Mouse (Mus musculus) intestine, postnatal 0 days (tissue): Measurements from ENCODE around the gene Lemd1. TPM values are rescaled to one million over a fixed set of nuclear protein-coding genes. Genes with fewer than 3 reads are reported as not detected.

Source experiments
- ATAC-seq: fragments of 200-750 bp; cut with Nextera tagmentation; 2 replicates; pipeline ENCODE4 v1.8.0; 2017; ENCODE audit warnings: mild to moderate bottlenecking, moderate TSS enrichment, moderate library complexity
- H3K27ac ChIP-seq: fragments of 300-500 bp; sonication (generic); 2 replicates; pipeline ENCODE4 v1.5.1; 2014; ENCODE audit warnings: mild to moderate bottlenecking, low read depth, low read length, moderate library complexity
- H3K27me3 ChIP-seq: fragments of 300-500 bp; sonication (generic); replicated peaks from 2 replicates; pipeline ENCODE4 v1.6.1; 2014; ENCODE audit warnings: low read length, mixed read lengths; ENCODE audit not compliant: control insufficient read depth, insufficient read depth
- H3K36me3 ChIP-seq: fragments of 300-500 bp; sonication (generic); 2 replicates; pipeline ENCODE4 v1.6.1; 2014; ENCODE audit warnings: mild to moderate bottlenecking, moderate library complexity; ENCODE audit not compliant: control insufficient read depth, insufficient read depth
- H3K4me1 ChIP-seq: fragments of 300-500 bp; sonication (generic); replicated peaks from 2 replicates; pipeline ENCODE4 v1.6.1; 2014; ENCODE audit warnings: antibody characterized with exemption, low read length, mixed read lengths; ENCODE audit not compliant: control insufficient read depth, insufficient read depth
- H3K4me2 ChIP-seq: fragments of 300-500 bp; sonication (generic); replicated peaks from 2 replicates; pipeline ENCODE4 v1.6.1; 2014; ENCODE audit warnings: low read depth, mild to moderate bottlenecking, moderate library complexity
- H3K4me3 ChIP-seq: fragments of 300-500 bp; sonication (generic); 2 replicates; pipeline ENCODE4 v1.5.1; 2014; ENCODE audit warnings: low read depth, low read length
- H3K9ac ChIP-seq: fragments of 300-500 bp; sonication (generic); 2 replicates; pipeline ENCODE4 v1.6.1; 2014; ENCODE audit warnings: mild to moderate bottlenecking, low read depth, low read length
- H3K9me3 ChIP-seq: fragments of 300-500 bp; sonication (generic); 2 replicates; pipeline ENCODE4 v1.6.1; 2016; ENCODE audit warnings: mixed run types; ENCODE audit not compliant: control insufficient read depth
- CTCF ChIP-seq: sonication (generic); IDR thresholded peaks from 2 replicates; pipeline ENCODE4 v1.5.1; 2016; ENCODE audit warnings: low read depth, mild to moderate bottlenecking, control low read depth, antibody characterized with exemption, moderate library complexity
- WGBS: fragments of 180-500 bp; shearing (Covaris S2); extraction: QIAGEN DNeasy Blood & Tissue Kit; methylation state at CpG from one replicate; pipeline ENCODE4 v1.1.7; 2014; 5-methylcytosine and 5-hydroxymethylcytosine counted together
- polyA plus RNA-seq: library from polyadenylated mRNA; unstranded; fragments of >200 nt; fragmentation: Nextera tagmentation; extraction: Ambion mirVana; gene quantifications from 2 replicates; pipeline ENCODE4 v1.2.1, GENCODE M21; 2015

Gene Lemd1
- polyA plus RNA-seq, 1 experiment from 2014 or later: 0.08 TPM

DNA sequence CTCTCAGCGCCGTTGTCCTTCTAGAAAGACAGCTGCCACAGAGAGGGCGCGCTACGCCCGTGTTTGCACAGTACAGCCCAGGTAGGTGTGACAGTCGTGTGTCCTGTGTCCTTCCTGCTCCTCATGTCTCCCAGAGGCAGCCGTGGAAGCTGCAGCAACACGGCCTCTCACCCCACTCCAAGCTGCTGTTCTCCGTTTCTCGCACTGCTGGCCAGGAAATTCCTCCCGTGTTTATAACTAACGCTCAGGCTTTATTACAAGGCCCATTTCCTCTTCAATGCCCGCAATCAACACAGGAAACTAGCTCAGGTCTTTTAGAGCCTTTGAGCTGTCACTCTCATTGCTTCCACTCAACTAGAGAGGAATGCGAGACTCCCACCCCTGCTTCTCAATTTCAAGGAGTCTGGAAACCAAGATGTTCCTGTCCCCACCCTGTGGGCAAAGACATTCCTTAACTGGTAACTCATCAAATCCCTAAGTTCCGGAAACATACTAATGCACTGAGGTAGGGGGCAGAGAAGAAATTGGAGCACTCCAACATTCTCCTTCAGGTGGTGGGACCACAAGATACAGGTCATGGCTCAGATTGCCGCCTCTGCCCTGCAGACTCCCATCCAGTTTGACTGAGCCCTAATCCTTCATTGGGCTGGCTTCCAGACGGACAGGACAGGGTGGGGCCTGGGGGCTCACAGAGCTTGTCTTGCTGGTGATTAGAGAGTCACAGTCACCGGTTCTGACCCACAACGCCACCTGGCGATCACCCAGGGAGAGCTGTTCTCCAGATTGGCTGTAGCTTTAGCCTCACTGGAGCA, 101.3 kb downstream of the Lemd1 start:
- Histone ChIP-seq H3K27ac (no peak overlapping the region), H3K9ac (no peak overlapping the region), H3K4me1 (0 out of 2 replicates have a peak, but pooled peaks cover 7% of the 10 kb centered on the region), H3K4me3 (no peak overlapping the region), H3K4me2 (peak overlapping the region; percentile 21; the same call in 1 of the 2 replicates), H3K27me3 (no peaks in the 10 kb centered on the region), H3K36me3 (no peaks in the 10 kb centered on the region), H3K9me3 (no peaks in the 10 kb centered on the region)
- WGBS: 31% methylated on average over 21 of the region's 21 CpGs
- 0 out of 2 replicates have a peak, but pooled peaks have one; percentile 37 for ATAC-seq
- peak; percentile 58 for TF ChIP-seq CTCF

DNA sequence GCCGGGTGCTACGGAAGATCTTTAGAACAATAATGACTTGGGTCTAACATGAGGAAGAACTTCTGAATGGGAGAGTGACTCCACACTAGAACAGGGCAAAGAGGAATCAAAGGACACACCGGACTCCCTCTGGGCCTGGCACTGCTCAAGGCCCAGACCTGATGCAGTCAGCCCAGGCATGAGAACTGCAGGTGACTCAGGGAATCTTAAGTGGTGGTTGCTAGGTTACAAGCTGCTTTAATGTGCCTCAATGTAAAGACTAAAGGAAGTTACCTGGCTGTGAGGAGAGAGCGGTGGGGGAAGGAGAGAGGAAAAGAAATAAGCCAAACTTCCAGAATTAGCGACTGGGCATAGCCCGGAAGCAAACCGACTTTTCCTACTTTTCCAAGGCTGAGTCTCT, 104.3 kb downstream of the Lemd1 start:
- 79% methylated on average over 7 of the region's 7 CpGs for whole genome bisulfite sequencing

DNA sequence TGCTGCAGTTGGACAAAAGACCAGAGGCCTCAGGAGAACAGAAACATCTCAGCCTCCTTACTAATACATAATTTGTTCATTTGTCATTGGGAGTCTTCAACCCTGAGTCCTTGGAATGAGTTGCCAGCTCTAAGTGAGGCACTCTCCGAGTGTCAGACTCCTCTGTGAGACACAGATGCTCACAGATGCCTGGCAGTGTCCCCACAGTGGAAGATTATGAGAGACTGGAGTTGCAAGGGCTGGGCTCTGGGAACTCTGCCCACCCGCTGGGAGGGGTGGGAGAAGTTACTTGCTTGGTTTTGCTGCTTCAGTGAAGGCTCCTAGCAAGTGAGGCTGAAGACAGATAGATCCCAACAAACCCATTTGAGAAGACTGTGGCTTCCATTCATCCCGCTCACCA, 104.8 kb downstream of the Lemd1 start:
- H3K9ac ChIP-seq: no peak overlapping the region
- no peak overlapping the region for H3K27ac ChIP-seq
- 71% methylated on average over 3 of the region's 3 CpGs for WGBS
- no peak for ATAC-seq
- H3K9me3 ChIP-seq: no peaks in the 10 kb centered on the region
- H3K27me3 ChIP-seq: peaks cover 18% of the 10 kb centered on the region
- H3K4me2 ChIP-seq: no peak overlapping the region
- H3K36me3 ChIP-seq: no peaks in the 10 kb centered on the region
- H3K4me1 ChIP-seq: 0 out of 2 replicates have a peak, but pooled peaks cover 7% of the 10 kb centered on the region
- no peak for TF ChIP-seq CTCF
- H3K4me3 ChIP-seq: no peak overlapping the region

More for the DNA sequence above, 104.3 kb downstream of the Lemd1 start:
- H3K36me3 ChIP-seq: no peaks in the 10 kb centered on the region
- no peak overlapping the region for H3K4me3 ChIP-seq
- 0 out of 2 replicates have a peak, but pooled peaks cover 7% of the 10 kb centered on the region for H3K4me1 ChIP-seq
- ATAC-seq: no peak
- no peak overlapping the region for H3K4me2 ChIP-seq
- no peaks in the 10 kb centered on the region for H3K9me3 ChIP-seq
- H3K27me3 ChIP-seq: peaks cover 18% of the 10 kb centered on the region
- no peak overlapping the region for H3K27ac ChIP-seq
- no peak for TF ChIP-seq CTCF
- H3K9ac ChIP-seq: no peak overlapping the region

DNA sequence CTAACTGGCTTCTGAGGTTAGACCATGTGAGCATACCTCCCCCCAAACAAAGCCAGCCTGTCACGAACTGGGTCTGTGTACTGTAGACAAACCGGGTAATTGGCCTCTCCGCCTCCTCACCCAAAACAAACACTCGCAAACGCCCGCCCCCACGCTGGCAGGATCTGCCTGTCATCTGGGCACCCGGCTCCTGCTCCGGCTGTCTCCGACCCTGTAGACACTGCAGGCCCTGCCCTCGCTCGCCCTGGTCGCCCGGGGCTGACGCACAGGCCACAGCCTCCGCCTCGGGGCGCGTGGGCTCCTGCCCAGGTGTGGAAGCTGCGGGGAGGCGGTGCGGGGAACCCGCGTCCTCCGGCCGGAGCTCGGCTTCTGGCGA, 107.2 kb downstream of the Lemd1 start, which contains the start of gene Klhdc8a:
Gene Klhdc8a (plus strand): TSS at position 202 of the 376 bp plus-strand sequence.
- peaks cover 18% of the 10 kb centered on the region for H3K27me3 ChIP-seq
- ATAC-seq: peak; percentile 61
- no peaks in the 10 kb centered on the region for H3K36me3 ChIP-seq
- TF ChIP-seq CTCF: no peak
- WGBS: under 1% methylated on average over 28 of the region's 28 CpGs
- peak within 1 kb of the TSS; percentile 95 for H3K4me2 ChIP-seq
- no peaks in the 10 kb centered on the region for H3K4me1 ChIP-seq
- no peak within 1 kb of the TSS for H3K27ac ChIP-seq
- H3K9me3 ChIP-seq: no peaks in the 10 kb centered on the region
- H3K4me3 ChIP-seq: peak within 1 kb of the TSS; percentile 52
- peak within 1 kb of the TSS; percentile 42 for H3K9ac ChIP-seq

DNA sequence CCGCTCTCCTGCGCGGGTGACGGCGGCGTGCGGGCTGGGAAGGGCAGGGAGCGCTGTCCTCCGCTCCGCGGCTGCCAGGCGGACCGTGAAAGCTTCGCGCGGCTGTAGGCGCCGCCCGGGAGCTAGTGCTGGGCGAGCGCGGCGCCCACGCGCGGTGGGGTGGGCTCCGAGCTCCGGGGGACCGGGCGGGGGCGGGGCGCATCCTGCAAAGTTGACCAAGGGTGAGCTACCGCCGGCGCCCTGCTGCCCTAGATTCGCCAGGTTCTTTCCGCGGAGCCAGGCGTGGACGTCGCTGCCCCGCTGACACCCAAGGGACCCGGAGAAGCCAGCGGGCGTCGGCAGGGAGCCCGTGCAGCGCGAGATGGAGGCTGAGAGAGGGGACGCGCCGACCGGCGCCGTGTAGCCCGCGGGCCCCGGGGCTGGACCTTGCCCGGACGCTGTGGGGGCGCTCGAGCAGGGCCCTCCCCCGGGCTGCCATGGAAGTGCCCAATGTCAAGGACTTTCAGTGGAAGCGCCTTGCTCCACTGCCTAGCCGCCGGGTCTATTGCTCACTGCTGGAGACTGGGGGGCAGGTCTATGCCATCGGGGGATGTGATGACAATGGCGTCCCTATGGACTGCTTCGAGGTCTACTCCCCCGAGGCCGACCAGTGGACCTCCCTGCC, 107.7 kb downstream of the Lemd1 start:
- Histone ChIP-seq H3K36me3 (no peaks in the 10 kb centered on the region), H3K4me1 (no peaks in the 10 kb centered on the region), H3K4me2 (peak overlapping the region; percentile 95), H3K9ac (peak overlapping the region; percentile 42), H3K27me3 (peaks cover 18% of the 10 kb centered on the region), H3K4me3 (peak overlapping the region; percentile 52), H3K27ac (no peak overlapping the region), H3K9me3 (no peaks in the 10 kb centered on the region)
- no peak for TF ChIP-seq CTCF
- peak; percentile 29; the same call in 1 of the 2 replicates for ATAC-seq
- 2% methylated on average over 61 of the region's 71 CpGs for WGBS

DNA sequence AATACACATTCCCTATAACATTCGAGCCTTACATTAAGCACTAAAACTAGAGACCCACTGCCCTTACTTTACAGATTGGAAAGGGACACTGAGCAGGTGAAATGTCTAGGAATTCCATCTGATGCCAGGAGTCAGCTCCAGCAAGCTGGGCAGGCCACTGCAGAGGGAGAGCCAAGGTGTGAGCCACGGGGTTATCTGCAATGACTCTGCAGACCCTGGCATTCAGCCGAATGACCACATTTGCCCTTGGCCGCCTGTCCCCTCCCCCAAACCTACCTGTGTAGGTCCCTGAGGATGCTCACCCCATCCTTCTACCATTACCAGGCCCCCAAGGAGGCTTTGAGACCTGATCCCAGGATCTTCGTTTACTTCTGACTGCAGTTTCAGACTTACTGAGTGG, 108.5 kb downstream of the Lemd1 start:
- Histone ChIP-seq H3K4me2 (no peak overlapping the region), H3K9me3 (no peaks in the 10 kb centered on the region), H3K9ac (no peak overlapping the region), H3K4me3 (no peak overlapping the region), H3K36me3 (no peaks in the 10 kb centered on the region), H3K27ac (no peak overlapping the region), H3K27me3 (peaks cover 18% of the 10 kb centered on the region), H3K4me1 (no peaks in the 10 kb centered on the region)
- WGBS: 80% methylated on average over 5 of the region's 5 CpGs
- TF ChIP-seq CTCF: no peak
- no peak for ATAC-seq
